Mouse (Mus musculus) midbrain, embryonic 16.5 days (tissue): ENCODE measurements around the gene Twnk. TPM values are rescaled to one million over a fixed set of nuclear protein-coding genes. Genes with fewer than 3 reads are reported as not detected.

Source experiments
- ATAC-seq: fragments of 200-750 bp; cut with Nextera tagmentation; 2 replicates; pipeline ENCODE4 v1.8.0; 2017; ENCODE audit warnings: moderate TSS enrichment
- H3K27ac ChIP-seq: fragments of 300-500 bp; sonication (generic); 2 replicates; pipeline ENCODE4 v1.5.1; 2014; ENCODE audit warnings: mild to moderate bottlenecking, low read length, mixed read lengths
- H3K27me3 ChIP-seq: fragments of 300-500 bp; sonication (generic); 2 replicates; pipeline ENCODE4 v1.6.1; 2014; ENCODE audit warnings: low read depth, low read length, mixed read lengths; ENCODE audit not compliant: control insufficient read depth, insufficient read depth
- H3K36me3 ChIP-seq: fragments of 300-500 bp; sonication (generic); 2 replicates; pipeline ENCODE4 v1.6.1; 2014; ENCODE audit warnings: mild to moderate bottlenecking, low read length, moderate library complexity, mixed read lengths; ENCODE audit not compliant: control insufficient read depth, insufficient read depth
- H3K4me1 ChIP-seq: fragments of 300-500 bp; sonication (generic); 2 replicates; pipeline ENCODE4 v1.6.1; 2014; ENCODE audit warnings: mild to moderate bottlenecking, low read length, mixed read lengths; ENCODE audit not compliant: control insufficient read depth, insufficient read depth
- H3K4me2 ChIP-seq: fragments of 300-500 bp; sonication (generic); 2 replicates; pipeline ENCODE4 v1.6.1; 2014; ENCODE audit warnings: mild to moderate bottlenecking, low read length, mixed read lengths
- H3K4me3 ChIP-seq: fragments of 300-500 bp; sonication (generic); 2 replicates; pipeline ENCODE4 v1.5.1; 2014; ENCODE audit warnings: low read depth, mild to moderate bottlenecking, low read length, moderate library complexity, mixed read lengths
- H3K9ac ChIP-seq: fragments of 300-500 bp; sonication (generic); 2 replicates; pipeline ENCODE4 v1.6.1; 2014; ENCODE audit warnings: low read depth, low read length, mixed read lengths
- H3K9me3 ChIP-seq: fragments of 300-500 bp; sonication (generic); replicated peaks from 2 replicates; pipeline ENCODE4 v1.6.1; 2014; ENCODE audit warnings: mild to moderate bottlenecking, low read length, mixed read lengths; ENCODE audit not compliant: control insufficient read depth, poor library complexity, severe bottlenecking
- WGBS: fragments of 180-500 bp; shearing (Covaris S2); extraction: QIAGEN DNeasy Blood & Tissue Kit; methylation state at CpG from one replicate; pipeline ENCODE4 v1.1.7; 2014; 5-methylcytosine and 5-hydroxymethylcytosine counted together
- polyA plus RNA-seq: library from polyadenylated mRNA; unstranded; fragments of >200 nt; fragmentation: Nextera tagmentation; extraction: Ambion mirVana; gene quantifications from 2 replicates; pipeline ENCODE4 v1.2.1, GENCODE M21; 2015

The Twnk gene
- polyA plus RNA-seq, 1 experiment from 2014 or later: 13.6 TPM

DNA sequence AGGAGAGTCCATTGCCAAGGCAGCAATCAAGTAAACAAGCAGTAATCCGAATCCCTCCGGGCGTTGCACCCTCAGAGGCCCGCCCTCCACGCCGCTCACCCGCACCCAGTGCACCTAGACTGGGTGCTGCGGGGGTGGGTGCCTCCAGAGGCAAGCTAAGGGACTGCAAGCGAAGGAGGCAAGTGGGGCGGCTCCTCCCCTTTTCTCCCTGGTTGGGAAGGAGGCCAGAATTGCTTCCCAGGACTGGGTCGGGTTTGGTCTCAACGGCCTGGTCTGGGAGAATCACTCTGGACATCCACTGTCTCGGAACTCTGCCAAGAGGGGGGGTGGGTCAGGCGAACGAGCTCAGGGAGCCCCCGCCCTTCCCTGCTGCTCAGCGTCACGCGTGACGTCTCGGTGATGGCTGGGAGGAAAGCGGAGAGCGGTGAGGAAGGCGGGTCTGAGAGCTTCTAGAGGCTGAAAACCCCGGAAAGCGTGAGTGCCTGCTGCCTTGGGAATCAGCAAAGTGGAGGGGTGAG is 42.0 kb downstream of the Twnk start, which contains the start of gene Sfxn3:
Sfxn3 (plus strand) TSS at position 87 of the 518 bp plus-strand sequence.
- WGBS: 0% methylated on average over 26 of the region's 26 CpGs
- Histone ChIP-seq H3K9me3 (no peaks in the 10 kb centered on the region), H3K36me3 (peaks cover 6% of the 10 kb centered on the region; the same call in 1 of the 2 replicates), H3K4me3 (peak within 1 kb of the TSS; percentile 59), H3K4me1 (peaks cover 25% of the 10 kb centered on the region), H3K4me2 (peak within 1 kb of the TSS; percentile 85), H3K27me3 (peaks cover 5% of the 10 kb centered on the region; the same call in 1 of the 2 replicates), H3K9ac (peak within 1 kb of the TSS; percentile 72), H3K27ac (peak within 1 kb of the TSS; percentile 92)
- ATAC-seq: peak; percentile 84

DNA sequence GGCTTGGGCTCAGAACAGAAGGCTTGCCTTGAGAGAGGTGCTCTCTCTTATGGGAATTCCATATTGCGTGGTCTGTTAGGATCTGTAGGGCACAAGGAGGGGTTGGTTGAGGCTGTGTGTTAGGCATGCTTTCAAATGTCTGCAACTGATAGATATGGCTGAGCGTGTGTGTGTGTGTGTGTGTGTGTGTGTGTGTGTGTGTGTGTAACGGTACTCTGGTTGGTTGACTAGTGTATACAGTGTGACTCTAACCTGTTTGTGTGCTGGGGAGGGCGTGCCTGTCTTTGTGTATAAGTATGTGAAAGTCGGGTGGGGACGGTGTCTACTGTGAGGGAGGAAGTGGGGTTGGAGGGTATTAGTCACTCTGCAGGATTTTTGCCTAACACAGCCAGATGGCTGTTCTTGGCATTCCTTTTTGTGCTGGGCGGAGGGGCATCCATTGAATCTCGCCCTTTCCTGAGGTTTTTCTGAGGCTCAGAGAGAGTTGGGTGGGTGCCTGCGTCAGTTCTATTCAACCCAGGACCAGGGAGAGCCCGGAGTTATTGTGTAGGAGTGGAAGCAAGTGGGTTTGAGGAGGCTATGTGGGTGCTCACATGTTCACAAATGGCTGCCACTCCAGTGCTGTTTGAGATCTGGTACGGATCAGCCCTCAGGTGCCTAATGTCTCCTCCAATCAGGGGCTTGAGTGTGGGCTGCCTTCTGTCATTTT is 42.6 kb downstream of the Twnk start:
- WGBS: 26% methylated on average over 11 of the region's 11 CpGs
- Histone ChIP-seq H3K4me1 (peaks cover 25% of the 10 kb centered on the region), H3K27ac (peak overlapping the region; percentile 92), H3K27me3 (peaks cover 5% of the 10 kb centered on the region; the same call in 1 of the 2 replicates), H3K36me3 (peaks cover 6% of the 10 kb centered on the region; the same call in 1 of the 2 replicates), H3K9me3 (no peaks in the 10 kb centered on the region), H3K4me3 (peak overlapping the region; percentile 59), H3K9ac (peak overlapping the region; percentile 72), H3K4me2 (peak overlapping the region; percentile 85)
- peak; percentile 66 for ATAC-seq

DNA sequence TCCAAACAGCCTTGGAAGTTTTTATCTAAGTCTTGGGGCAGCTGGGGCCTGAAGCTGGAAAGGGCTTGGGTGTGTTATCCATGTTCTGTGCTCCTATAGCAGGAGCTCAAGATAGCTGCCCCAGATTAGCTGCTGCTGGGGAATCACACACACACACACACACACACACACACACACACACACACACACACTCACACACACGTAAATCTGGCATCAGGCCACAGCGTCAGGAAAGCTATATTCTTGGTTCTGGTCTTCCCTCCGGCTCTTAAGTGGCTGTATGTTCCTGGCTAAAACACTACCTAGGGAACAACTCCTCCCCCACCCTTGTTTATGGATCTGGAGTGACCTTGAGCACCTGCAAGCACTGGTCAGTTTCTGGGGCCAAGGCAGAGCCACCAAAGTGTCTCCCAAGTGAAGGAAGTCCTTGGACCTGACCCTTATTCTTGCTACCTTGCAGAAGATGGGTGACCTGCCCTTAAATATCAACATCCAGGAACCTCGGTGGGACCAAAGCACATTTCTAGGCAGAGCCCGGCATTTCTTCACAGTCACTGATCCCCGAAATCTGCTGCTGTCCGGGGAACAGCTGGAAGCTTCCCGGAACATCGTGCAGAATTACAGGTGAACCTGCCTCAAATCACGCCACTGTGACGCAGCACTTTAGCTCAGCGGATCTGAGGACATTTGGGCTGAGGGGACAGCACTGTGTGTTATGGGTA is 43.3 kb downstream of the Twnk start:
- peak overlapping the region; percentile 92 for H3K27ac ChIP-seq
- H3K9ac ChIP-seq: peak overlapping the region; percentile 72
- ATAC-seq: no peak
- H3K4me2 ChIP-seq: peak overlapping the region; percentile 85
- peak overlapping the region; percentile 59 for H3K4me3 ChIP-seq
- peaks cover 5% of the 10 kb centered on the region; the same call in 1 of the 2 replicates for H3K27me3 ChIP-seq
- WGBS: 80% methylated on average over 12 of the region's 12 CpGs
- H3K36me3 ChIP-seq: peaks cover 6% of the 10 kb centered on the region; the same call in 1 of the 2 replicates
- no peaks in the 10 kb centered on the region for H3K9me3 ChIP-seq
- H3K4me1 ChIP-seq: peaks cover 25% of the 10 kb centered on the region

DNA sequence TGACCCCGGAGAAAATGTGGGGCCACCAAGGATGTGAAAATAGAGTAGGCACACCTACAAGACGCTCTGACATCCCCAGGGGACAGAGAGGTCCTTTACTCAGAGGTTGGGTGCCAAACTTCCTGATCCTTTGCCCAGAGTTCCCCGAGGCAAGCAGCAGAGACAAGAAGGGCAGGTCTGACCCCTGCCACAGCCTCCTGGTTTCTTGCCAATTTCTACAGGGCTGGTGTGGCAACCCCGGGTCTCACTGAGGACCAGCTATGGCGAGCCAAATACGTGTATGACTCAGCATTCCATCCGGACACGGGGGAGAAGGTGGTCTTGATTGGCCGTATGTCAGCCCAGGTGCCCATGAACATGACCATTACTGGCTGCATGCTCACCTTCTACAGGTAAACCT is 44.1 kb downstream of the Twnk start:
- Histone ChIP-seq H3K27me3 (peaks cover 5% of the 10 kb centered on the region; the same call in 1 of the 2 replicates), H3K4me1 (peaks cover 25% of the 10 kb centered on the region), H3K36me3 (peaks cover 6% of the 10 kb centered on the region; the same call in 1 of the 2 replicates), H3K27ac (no peak overlapping the region), H3K9me3 (no peaks in the 10 kb centered on the region), H3K9ac (0 out of 2 replicates have a peak overlapping the region, but pooled peaks have one; percentile 20), H3K4me3 (no peak overlapping the region), H3K4me2 (peak overlapping the region; percentile 85; the same call in 1 of the 2 replicates)
- no peak for ATAC-seq
- 77% methylated on average over 9 of the region's 9 CpGs for WGBS

DNA sequence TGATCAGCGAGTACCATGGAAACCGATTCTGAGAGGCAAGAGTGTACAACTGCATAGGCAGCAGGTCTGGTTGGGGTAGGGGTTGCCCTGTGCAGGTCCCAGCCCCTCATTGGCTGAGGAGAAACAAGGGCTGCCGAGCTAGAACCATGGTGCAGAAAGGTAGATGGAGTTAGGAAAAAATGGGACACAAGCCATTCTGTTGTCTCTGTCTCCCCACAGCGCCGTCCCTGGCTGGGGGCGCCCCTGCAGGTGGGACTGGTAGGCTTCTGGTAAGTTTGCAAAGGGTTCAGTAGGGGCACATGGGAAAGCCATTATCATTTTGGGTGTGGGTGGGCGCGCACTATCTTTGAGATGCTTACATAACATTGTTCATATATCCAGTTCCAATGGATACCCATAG is 48.0 kb downstream of the Twnk start:
- no peak for ATAC-seq
- Histone ChIP-seq H3K4me2 (no peak overlapping the region), H3K9me3 (no peaks in the 10 kb centered on the region), H3K9ac (no peak overlapping the region), H3K4me3 (no peak overlapping the region), H3K27ac (no peak overlapping the region), H3K36me3 (peaks cover 9% of the 10 kb centered on the region), H3K4me1 (peaks cover 32% of the 10 kb centered on the region), H3K27me3 (no peaks in the 10 kb centered on the region)
- WGBS: 87% methylated on average over 8 of the region's 8 CpGs

DNA sequence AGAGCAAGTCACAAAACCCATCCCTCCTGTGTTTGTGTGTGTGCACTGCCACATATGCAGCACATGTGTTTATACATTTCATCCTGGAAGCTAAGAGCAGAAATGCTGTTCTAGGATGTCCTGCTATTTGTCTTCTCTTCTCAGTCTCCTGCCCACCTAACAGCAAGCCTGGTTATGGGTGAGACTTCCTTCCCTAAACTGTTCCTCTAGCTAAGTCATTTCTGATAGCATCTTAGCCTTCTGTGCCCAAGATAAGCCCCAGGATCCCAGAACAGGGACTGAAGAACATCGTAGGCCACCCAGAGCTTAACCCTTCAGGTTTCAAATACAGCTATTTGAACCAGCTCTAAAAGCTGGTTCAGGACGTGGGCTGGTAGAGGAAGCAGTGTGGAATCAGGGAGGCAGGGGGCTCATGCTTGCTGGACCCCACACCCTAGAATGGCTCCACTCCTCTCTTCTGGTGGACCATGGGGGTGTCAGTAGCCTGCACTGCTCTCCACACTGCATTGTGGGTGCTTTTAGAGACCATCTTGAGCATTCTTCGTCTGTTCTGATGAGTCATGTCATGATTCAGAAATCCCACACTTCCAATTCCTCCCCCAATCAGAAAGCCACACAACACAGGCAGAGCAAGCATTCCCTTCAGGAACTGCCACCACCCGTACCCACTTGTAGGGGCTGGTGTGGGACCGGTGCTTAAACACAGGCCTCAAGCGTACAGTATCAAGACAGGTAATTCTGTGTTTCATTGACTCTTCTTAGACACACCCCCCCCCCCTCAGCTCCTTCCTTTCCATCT is 49.6 kb downstream of the Twnk start:
- Histone ChIP-seq H3K9ac (no peak overlapping the region), H3K4me1 (peaks cover 21% of the 10 kb centered on the region), H3K36me3 (peaks cover 9% of the 10 kb centered on the region), H3K9me3 (no peaks in the 10 kb centered on the region), H3K27me3 (no peaks in the 10 kb centered on the region), H3K4me3 (no peak overlapping the region), H3K27ac (no peak overlapping the region), H3K4me2 (no peak overlapping the region)
- 83% methylated on average over 6 of the region's 6 CpGs for WGBS
- ATAC-seq: no peak

DNA sequence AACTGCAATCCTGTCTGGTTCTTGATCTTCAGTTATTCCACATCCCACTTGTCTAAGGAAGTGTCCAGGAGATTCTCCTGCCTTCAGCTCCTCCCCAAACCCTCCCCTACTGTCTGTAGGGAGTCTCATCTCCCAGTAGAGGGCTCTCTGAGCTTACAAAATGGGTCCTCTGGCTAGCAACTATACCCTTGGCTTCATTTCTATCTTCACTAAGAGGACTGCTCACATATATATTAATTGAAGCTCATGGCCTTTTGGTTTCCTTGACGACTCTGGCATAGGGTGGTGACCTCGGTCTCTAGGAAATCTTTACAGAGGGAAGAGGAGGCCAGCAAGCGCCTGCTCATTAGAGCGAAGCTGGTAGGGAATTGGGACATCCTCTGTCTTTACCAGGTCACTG is 50.9 kb downstream of the Twnk start:
- peaks cover 21% of the 10 kb centered on the region for H3K4me1 ChIP-seq
- 35% methylated on average over 4 of the region's 4 CpGs for WGBS
- H3K4me2 ChIP-seq: no peak overlapping the region
- no peaks in the 10 kb centered on the region for H3K27me3 ChIP-seq
- ATAC-seq: no peak
- no peak overlapping the region for H3K4me3 ChIP-seq
- peaks cover 5% of the 10 kb centered on the region for H3K36me3 ChIP-seq
- H3K9ac ChIP-seq: no peak overlapping the region
- no peaks in the 10 kb centered on the region for H3K9me3 ChIP-seq
- H3K27ac ChIP-seq: peak overlapping the region; percentile 54

DNA sequence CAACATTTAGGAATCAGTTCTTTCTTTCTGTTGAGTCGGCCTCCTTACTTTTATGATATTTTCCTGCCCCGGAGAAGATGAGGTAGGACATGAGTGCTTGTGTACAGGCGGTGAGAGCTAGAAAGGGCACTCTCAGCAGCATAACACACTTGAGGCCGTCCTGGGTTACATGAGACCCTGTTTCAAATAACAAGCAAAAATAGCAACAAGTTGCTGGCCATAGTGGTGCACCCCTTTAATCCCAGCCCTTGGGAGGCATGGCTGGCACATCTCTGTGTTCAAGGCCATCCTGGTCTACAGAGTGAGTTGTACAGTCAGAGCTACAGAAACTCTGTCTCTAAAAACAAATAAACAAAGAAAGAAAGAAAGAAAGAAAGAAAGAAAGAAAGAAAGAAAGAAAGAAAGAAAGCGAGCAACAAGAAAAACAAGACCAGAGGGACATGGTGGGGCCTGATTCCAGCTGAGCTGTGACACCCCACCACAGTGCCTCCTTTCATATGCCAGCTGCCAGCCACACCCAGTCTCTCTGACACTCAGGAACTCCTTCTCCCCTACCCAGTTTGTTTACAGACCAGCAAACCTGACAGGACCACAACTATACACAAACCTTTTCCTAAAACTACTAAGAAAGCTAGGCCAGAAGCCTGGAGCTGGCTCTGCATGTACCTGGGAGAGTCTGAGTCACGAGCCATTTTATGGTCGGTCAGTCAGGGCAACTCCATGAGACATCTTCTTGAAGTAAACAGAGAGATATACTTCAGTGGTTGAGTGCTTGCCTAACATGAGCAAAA is 51.6 kb downstream of the Twnk start:
- Histone ChIP-seq H3K4me3 (no peak overlapping the region), H3K4me1 (peaks cover 21% of the 10 kb centered on the region), H3K4me2 (peak overlapping the region; percentile 68), H3K27me3 (no peaks in the 10 kb centered on the region), H3K9me3 (no peaks in the 10 kb centered on the region), H3K36me3 (peaks cover 2% of the 10 kb centered on the region), H3K27ac (peak overlapping the region; percentile 95), H3K9ac (peak overlapping the region; percentile 63; the same call in 1 of the 2 replicates)
- ATAC-seq: no peak
- WGBS: 83% methylated on average over 7 of the region's 7 CpGs
